Mouse (Mus musculus) embryonic facial prominence, embryonic 14.5 days (tissue): ENCODE measurements around the gene Lrrc40. TPM values are rescaled to one million over a fixed set of nuclear protein-coding genes. Genes with fewer than 3 reads are reported as not detected.

Experiments used
- ATAC-seq: fragments of 200-750 bp; cut with Nextera tagmentation; 2 replicates; pipeline ENCODE4 v1.8.0; 2017; ENCODE audit warnings: low read depth, moderate number of reproducible peaks, moderate TSS enrichment
- DNase-seq: peaks from one replicate; pipeline ENCODE4 v3.0.0-alpha.2; 2015; ENCODE audit warnings: low spot score
- H3K27ac ChIP-seq: fragments of 300-500 bp; sonication (generic); replicated peaks from 2 replicates; pipeline ENCODE4 v1.5.1; 2014; ENCODE audit warnings: low read depth, mild to moderate bottlenecking, low read length, moderate library complexity
- H3K27me3 ChIP-seq: fragments of 300-500 bp; sonication (generic); replicated peaks from 2 replicates; pipeline ENCODE4 v1.6.1; 2014; ENCODE audit warnings: low read length; ENCODE audit not compliant: control insufficient read depth, insufficient read depth
- H3K36me3 ChIP-seq: fragments of 300-500 bp; sonication (generic); 2 replicates; pipeline ENCODE4 v1.6.1; 2014; ENCODE audit warnings: low read length, mixed read lengths; ENCODE audit not compliant: control insufficient read depth, insufficient read depth
- H3K4me1 ChIP-seq: fragments of 300-500 bp; sonication (generic); 2 replicates; pipeline ENCODE4 v1.6.1; 2014; ENCODE audit warnings: antibody characterized with exemption, low read length; ENCODE audit not compliant: control insufficient read depth, insufficient read depth
- H3K4me2 ChIP-seq: fragments of 300-500 bp; sonication (generic); 2 replicates; pipeline ENCODE4 v1.6.1; 2014; ENCODE audit warnings: low read depth, mild to moderate bottlenecking, low read length, moderate library complexity, mixed read lengths
- H3K4me3 ChIP-seq: fragments of 300-500 bp; sonication (generic); 2 replicates; pipeline ENCODE4 v1.5.1; 2014; ENCODE audit warnings: low read depth, mild to moderate bottlenecking, low read length
- H3K9ac ChIP-seq: fragments of 300-500 bp; sonication (generic); 2 replicates; pipeline ENCODE4 v1.6.1; 2014; ENCODE audit warnings: low read depth, mild to moderate bottlenecking, low read length, moderate library complexity, mixed read lengths
- H3K9me3 ChIP-seq: fragments of 300-500 bp; sonication (generic); 2 replicates; pipeline ENCODE4 v1.6.1; 2016; ENCODE audit warnings: low read length; ENCODE audit not compliant: control insufficient read depth
- WGBS: fragments of 180-500 bp; shearing (Covaris S2); extraction: QIAGEN DNeasy Blood & Tissue Kit; methylation state at CpG from one replicate; pipeline ENCODE4 v1.1.7; 2014; 5-methylcytosine and 5-hydroxymethylcytosine counted together
- polyA plus RNA-seq: library from polyadenylated mRNA; unstranded; fragments of >200 nt; fragmentation: Nextera tagmentation; extraction: Ambion mirVana; gene quantifications from 2 replicates; pipeline ENCODE4 v1.2.1, GENCODE M21; 2014

The Lrrc40 gene
- polyA plus RNA-seq, 1 experiment from 2014 or later: 42.3 TPM

DNA sequence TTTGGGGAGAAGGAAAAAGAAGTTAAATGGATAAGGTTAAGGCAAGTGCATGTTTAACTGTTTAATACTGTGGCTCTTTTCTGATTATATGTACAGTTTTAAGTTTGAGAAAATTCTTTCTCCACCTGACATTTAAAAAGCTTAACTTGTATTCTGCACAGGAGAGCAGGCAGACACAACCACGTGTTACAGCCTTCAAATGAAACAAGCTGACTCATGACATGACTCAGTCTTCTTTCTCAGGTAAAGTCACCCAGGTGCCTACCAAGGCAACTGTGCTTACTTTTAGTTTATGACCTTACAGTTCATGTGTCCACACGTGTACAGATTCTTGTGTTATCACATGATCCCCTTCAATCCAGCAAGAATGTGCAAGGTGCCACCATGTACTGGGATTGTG lies 67.0 kb downstream of the Lrrc40 start:
- no peak for ATAC-seq
- H3K4me1 ChIP-seq: no peaks in the 10 kb centered on the region
- DNase-seq: no peak
- H3K36me3 ChIP-seq: no peaks in the 10 kb centered on the region
- no peak overlapping the region for H3K4me3 ChIP-seq
- H3K27me3 ChIP-seq: no peaks in the 10 kb centered on the region
- no peaks in the 10 kb centered on the region for H3K9me3 ChIP-seq
- no peak overlapping the region for H3K9ac ChIP-seq
- H3K4me2 ChIP-seq: no peak overlapping the region
- H3K27ac ChIP-seq: no peak overlapping the region
- WGBS: 66% methylated on average over 2 of the region's 2 CpGs

DNA sequence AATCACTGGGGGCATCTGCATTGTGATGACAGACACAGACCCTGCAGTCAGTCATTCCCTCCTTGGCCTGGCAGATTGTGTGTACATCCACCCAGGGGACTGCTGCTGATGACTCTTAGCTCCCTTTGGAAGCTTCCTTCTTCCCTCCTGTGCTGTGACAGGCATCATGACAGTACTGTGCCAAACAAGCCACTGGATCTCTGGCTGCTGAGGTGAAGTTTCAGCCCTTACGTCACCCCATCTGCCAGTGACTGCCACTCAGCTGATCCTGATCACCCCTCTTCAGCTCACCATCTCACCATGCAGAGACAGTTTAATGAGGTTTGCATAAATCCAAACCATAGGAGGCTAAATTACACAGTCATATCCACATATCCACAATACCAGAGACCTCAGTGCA lies 68.8 kb downstream of the Lrrc40 start:
- Histone ChIP-seq H3K36me3 (no peaks in the 10 kb centered on the region), H3K27me3 (no peaks in the 10 kb centered on the region), H3K9me3 (no peaks in the 10 kb centered on the region), H3K4me3 (no peak overlapping the region), H3K27ac (no peak overlapping the region), H3K4me2 (no peak overlapping the region), H3K4me1 (no peaks in the 10 kb centered on the region), H3K9ac (no peak overlapping the region)
- 86% methylated on average over 1 of the region's 1 CpGs for WGBS
- ATAC-seq (no peak), DNase-seq (no peak)

Other genes starting within 250 kb of the Lrrc40 start
- gene Cth, start 111.6 kb upstream of the Lrrc40 start, polyA plus RNA-seq: 8.9 and 10.4 TPM in 2 replicates
- 16.2 and 16.3 TPM in 2 replicates for gene Ankrd13c, start 89.4 kb upstream of the Lrrc40 start, polyA plus RNA-seq
- gene Srsf11, start within 50 bp of the Lrrc40 start, polyA plus RNA-seq: 267 and 271 TPM in 2 replicates